Mouse (Mus musculus): ENCODE data around the gene Arhgap40. TPM values are rescaled to one million over a fixed set of nuclear protein-coding genes. Genes with fewer than 3 reads are reported as not detected.

Gene Arhgap40
- polyA plus RNA-seq, 1 experiment from 2014 or later, result not detected

- DNase-seq (no peak), ATAC-seq (no peak)
- no peak overlapping the region for H3K4me3 ChIP-seq (ENCODE audit: low read depth, low read length)
- TF ChIP-seq CTCF (IDR thresholded peaks at IDR 0.05; ENCODE audit: low read depth) (no peak), EP300 (IDR thresholded peaks at IDR 0.05; ENCODE audit: low read depth) (no peak)
- H3K27me3 ChIP-seq (ENCODE audit: insufficient read depth, low read length), result no peaks in the 10 kb centered on the region
- no peak overlapping the region for H3K4me2 ChIP-seq (ENCODE audit: low read depth, low read length)
- no peak overlapping the region for H3K27ac ChIP-seq (ENCODE audit: low read depth)
- 76% methylated on average over 6 of the region's 6 CpGs for WGBS (ENCODE audit: insufficient replicate concordance)
- no peaks in the 10 kb centered on the region for H3K9me3 ChIP-seq (ENCODE audit: low read length)
- H3K36me3 ChIP-seq (replicated peaks; ENCODE audit: insufficient read depth, low read length), result no peaks in the 10 kb centered on the region
- no peaks in the 10 kb centered on the region for H3K4me1 ChIP-seq (ENCODE audit: insufficient read depth)
- H3K9ac ChIP-seq (replicated peaks), result no peak overlapping the region
Observed at GRCm38 (mm10) chr2:158519800-158520199, 7.2 kb downstream of the Arhgap40 start.

GRCm38 (mm10) chr2:158523060-158523459 lies 10.5 kb downstream of the Arhgap40 start:
- TF ChIP-seq CTCF (IDR thresholded peaks at IDR 0.05; ENCODE audit: low read depth), result no peak
- TF ChIP-seq EP300 (IDR thresholded peaks at IDR 0.05; ENCODE audit: low read depth), result no peak
- WGBS (ENCODE audit: insufficient replicate concordance), result 71% methylated on average over 8 of the region's 8 CpGs

GRCm38 (mm10) chr2:158524129-158524860 lies 11.7 kb downstream of the Arhgap40 start:
- Histone ChIP-seq H3K9ac (replicated peaks) (no peak overlapping the region), H3K4me1 (ENCODE audit: insufficient read depth) (no peaks in the 10 kb centered on the region), H3K4me2 (ENCODE audit: low read depth, low read length) (no peak overlapping the region), H3K27me3 (ENCODE audit: insufficient read depth, low read length) (no peaks in the 10 kb centered on the region), H3K36me3 (replicated peaks; ENCODE audit: insufficient read depth, low read length) (no peaks in the 10 kb centered on the region), H3K9me3 (ENCODE audit: low read length) (no peaks in the 10 kb centered on the region), H3K4me3 (ENCODE audit: low read depth, low read length) (no peak overlapping the region), H3K27ac (ENCODE audit: low read depth) (no peak overlapping the region)
- DNase-seq (no peak), ATAC-seq (no peak)
- TF ChIP-seq EP300 (IDR thresholded peaks at IDR 0.05; ENCODE audit: low read depth), result no peak
- no peak for TF ChIP-seq CTCF (IDR thresholded peaks at IDR 0.05; ENCODE audit: low read depth)
- WGBS (ENCODE audit: insufficient replicate concordance), result 77% methylated on average over 16 of the region's 16 CpGs

More at GRCm38 (mm10) chr2:158523060-158523459, 10.5 kb downstream of the Arhgap40 start:
- Histone ChIP-seq H3K9me3 (ENCODE audit: low read length) (no peaks in the 10 kb centered on the region), H3K4me2 (ENCODE audit: low read depth, low read length) (no peak overlapping the region), H3K9ac (replicated peaks) (no peak overlapping the region), H3K27ac (ENCODE audit: low read depth) (no peak overlapping the region), H3K4me1 (ENCODE audit: insufficient read depth) (no peaks in the 10 kb centered on the region), H3K27me3 (ENCODE audit: insufficient read depth, low read length) (no peaks in the 10 kb centered on the region), H3K36me3 (replicated peaks; ENCODE audit: insufficient read depth, low read length) (no peaks in the 10 kb centered on the region), H3K4me3 (ENCODE audit: low read depth, low read length) (no peak overlapping the region)
- no peak for DNase-seq
- no peak for ATAC-seq

- WGBS (ENCODE audit: insufficient replicate concordance), result 2% methylated on average over 4 of the region's 4 CpGs
- Histone ChIP-seq H3K9me3 (ENCODE audit: low read length) (no peaks in the 10 kb centered on the region), H3K36me3 (replicated peaks; ENCODE audit: insufficient read depth, low read length) (no peaks in the 10 kb centered on the region), H3K9ac (replicated peaks) (no peak overlapping the region), H3K4me2 (ENCODE audit: low read depth, low read length) (no peak overlapping the region), H3K27ac (ENCODE audit: low read depth) (no peak overlapping the region), H3K27me3 (ENCODE audit: insufficient read depth, low read length) (no peaks in the 10 kb centered on the region), H3K4me1 (ENCODE audit: insufficient read depth) (no peaks in the 10 kb centered on the region), H3K4me3 (ENCODE audit: low read depth, low read length) (no peak overlapping the region)
- DNase-seq (peak; percentile 54), ATAC-seq (no peak)
- TF ChIP-seq CTCF (IDR thresholded peaks at IDR 0.05; ENCODE audit: low read depth) (peak; percentile 71), EP300 (IDR thresholded peaks at IDR 0.05; ENCODE audit: low read depth) (no peak)
Observed at GRCm38 (mm10) chr2:158534090-158534489, 21.5 kb downstream of the Arhgap40 start.

GRCm38 (mm10) chr2:158534559-158534958 lies 22.0 kb downstream of the Arhgap40 start:
- Histone ChIP-seq H3K36me3 (replicated peaks; ENCODE audit: insufficient read depth, low read length) (no peaks in the 10 kb centered on the region), H3K27me3 (ENCODE audit: insufficient read depth, low read length) (no peaks in the 10 kb centered on the region), H3K9ac (replicated peaks) (no peak overlapping the region), H3K4me2 (ENCODE audit: low read depth, low read length) (no peak overlapping the region), H3K4me1 (ENCODE audit: insufficient read depth) (no peaks in the 10 kb centered on the region), H3K9me3 (ENCODE audit: low read length) (no peaks in the 10 kb centered on the region), H3K4me3 (ENCODE audit: low read depth, low read length) (no peak overlapping the region), H3K27ac (ENCODE audit: low read depth) (no peak overlapping the region)
- WGBS (ENCODE audit: insufficient replicate concordance), result 63% methylated on average over 8 of the region's 8 CpGs
- no peak for DNase-seq
- TF ChIP-seq EP300 (IDR thresholded peaks at IDR 0.05; ENCODE audit: low read depth), result no peak
- no peak for TF ChIP-seq CTCF (IDR thresholded peaks at IDR 0.05; ENCODE audit: low read depth)
- ATAC-seq, result no peak

GRCm38 (mm10) chr2:158539433-158540305 lies 27.1 kb downstream of the Arhgap40 start:
- H3K4me2 ChIP-seq (ENCODE audit: low read depth, low read length), result no peak overlapping the region; the same call in 1 of the 2 replicates
- WGBS (ENCODE audit: insufficient replicate concordance), result 47% methylated on average over 24 of the region's 24 CpGs

More at GRCm38 (mm10) chr2:158539433-158540305, 27.1 kb downstream of the Arhgap40 start:
- Histone ChIP-seq H3K27ac (ENCODE audit: low read depth) (no peak overlapping the region), H3K4me3 (ENCODE audit: low read depth, low read length) (no peak overlapping the region), H3K4me1 (ENCODE audit: insufficient read depth) (no peaks in the 10 kb centered on the region), H3K9ac (replicated peaks) (no peak overlapping the region), H3K27me3 (ENCODE audit: insufficient read depth, low read length) (no peaks in the 10 kb centered on the region), H3K9me3 (ENCODE audit: low read length) (no peaks in the 10 kb centered on the region), H3K36me3 (replicated peaks; ENCODE audit: insufficient read depth, low read length) (no peaks in the 10 kb centered on the region)
- TF ChIP-seq EP300 (IDR thresholded peaks at IDR 0.05; ENCODE audit: low read depth) (no peak), CTCF (IDR thresholded peaks at IDR 0.05; ENCODE audit: low read depth) (no peak)
- ATAC-seq (no peak), DNase-seq (peak; percentile 38)

Measured in liver, postnatal 0 days (tissue).